Mouse (Mus musculus) CH12.LX (cell line): ENCODE results near the gene Xpo4. TPM values are rescaled to one million over a fixed set of nuclear protein-coding genes. Genes with fewer than 3 reads are reported as not detected.

ENCODE experiments used
- DNase-seq: peaks from one replicate; pipeline ENCODE4 v3.0.0-alpha.2; 2013; ENCODE audit errors: extremely low read depth
- H3K27ac ChIP-seq: 2 replicates; pipeline ENCODE4 v1.5.1; 2012; ENCODE audit warnings: low read depth, mild to moderate bottlenecking, control low read depth, moderate library complexity; ENCODE audit not compliant: insufficient read depth
- H3K27me3 ChIP-seq: replicated peaks from 2 replicates; pipeline ENCODE3; 2012; ENCODE audit warnings: inconsistent platforms
- H3K36me3 ChIP-seq, 2 experiments: replicated peaks in 1 of 2; 2 replicates each; pipeline versions ENCODE3 to v1.6.1; 2012; ENCODE audit warnings: inconsistent platforms in 1 of 2, low read length in 1 of 2, mild to moderate bottlenecking in 1 of 2, mixed read lengths in 1 of 2, moderate library complexity in 1 of 2; ENCODE audit not compliant: control insufficient read depth in 1 of 2, insufficient read depth in 1 of 2
- H3K4me1 ChIP-seq, 2 experiments: 2 replicates each; pipeline ENCODE4 v1.6.1; 2012; ENCODE audit warnings: inconsistent platforms in 1 of 2, moderate library complexity in 1 of 2; ENCODE audit not compliant: insufficient read depth in 2 of 2, control insufficient read depth in 1 of 2
- H3K4me2 ChIP-seq: 2 replicates; pipeline ENCODE4 v1.6.1; 2012; ENCODE audit warnings: low read depth, mild to moderate bottlenecking, control low read depth; ENCODE audit not compliant: poor library complexity, insufficient read depth, severe bottlenecking
- H3K4me3 ChIP-seq, 3 experiments: fragments of 150-350 bp in 1 of 3; sonication (generic) in 1 of 3; replicated peaks in 1 of 3; 2 replicates each; pipeline versions ENCODE3 to v1.5.1; 2011 to 2012; ENCODE audit warnings: low read depth in 2 of 3, low read length in 2 of 3, mild to moderate bottlenecking in 2 of 3, moderate library complexity in 2 of 3, control low read depth in 1 of 3, improper control_type of control experiment in 1 of 3, inconsistent platforms in 1 of 3, mixed read lengths in 1 of 3; ENCODE audit not compliant: poor library complexity in 1 of 3
- H3K79me2 ChIP-seq: replicated peaks from 2 replicates; pipeline ENCODE4 v1.6.1; 2012; ENCODE audit warnings: mild to moderate bottlenecking, moderate library complexity; ENCODE audit not compliant: control insufficient read depth, poor library complexity, insufficient read depth, severe bottlenecking; ENCODE audit errors: extremely low read depth
- H3K9ac ChIP-seq: 2 replicates; pipeline ENCODE4 v1.6.1; 2012; ENCODE audit warnings: low read depth, mild to moderate bottlenecking, control low read depth, moderate library complexity; ENCODE audit not compliant: insufficient read depth
- H3K9me3 ChIP-seq: replicated peaks from 2 replicates; pipeline ENCODE3; 2012; ENCODE audit warnings: low read length, inconsistent platforms, mixed read lengths
- BHLHE40 ChIP-seq: IDR thresholded peaks from 2 replicates; pipeline ENCODE4 v1.6.1; 2011; ENCODE audit warnings: mild to moderate bottlenecking, low read depth, low read length, improper control_type of control experiment
- CHD2 ChIP-seq: IDR thresholded peaks from 2 replicates; pipeline ENCODE4 v1.6.1; 2011; ENCODE audit warnings: low read length, improper control_type of control experiment
- CTCF ChIP-seq, 2 experiments: IDR thresholded peaks in 1 of 2; conservative IDR thresholded peaks in 1 of 2; 2 replicates each; pipeline ENCODE4 v1.5.1; 2011 to 2012; ENCODE audit warnings: low read depth in 2 of 2, low read length in 2 of 2, improper control_type of control experiment in 1 of 2, inconsistent platforms in 1 of 2, mild to moderate bottlenecking in 1 of 2, moderate library complexity in 1 of 2
- EP300 ChIP-seq: IDR thresholded peaks from 2 replicates; pipeline ENCODE4 v1.6.1; 2011; ENCODE audit warnings: low read length, improper control_type of control experiment
- ETS1 ChIP-seq: conservative IDR thresholded peaks from 2 replicates; pipeline ENCODE4 v1.6.1; 2012; ENCODE audit warnings: low read depth, mild to moderate bottlenecking, inconsistent platforms, low read length, improper control_type of control experiment, moderate library complexity
- HCFC1 ChIP-seq: IDR thresholded peaks from 2 replicates; pipeline ENCODE4 v1.6.1; 2012; ENCODE audit warnings: low read depth, mild to moderate bottlenecking, inconsistent platforms, low read length, improper control_type of control experiment
- JUN ChIP-seq: IDR thresholded peaks from 2 replicates; pipeline ENCODE4 v1.6.1; 2011; ENCODE audit warnings: low read depth, mild to moderate bottlenecking, low read length, improper control_type of control experiment, moderate library complexity; ENCODE audit not compliant: insufficient read depth
- KAT2A ChIP-seq: IDR thresholded peaks from 2 replicates; pipeline ENCODE4 v1.6.1; 2012; ENCODE audit warnings: low read length, improper control_type of control experiment, inconsistent platforms; ENCODE audit not compliant: insufficient replicate concordance
- MAX ChIP-seq: IDR thresholded peaks from 2 replicates; pipeline ENCODE4 v1.6.1; 2011; ENCODE audit warnings: low read length, improper control_type of control experiment
- RAD21 ChIP-seq: IDR thresholded peaks from 2 replicates; pipeline ENCODE4 v1.6.1; 2011; ENCODE audit warnings: low read depth, mild to moderate bottlenecking, low read length, improper control_type of control experiment, moderate library complexity
- SMC3 ChIP-seq: IDR thresholded peaks from 2 replicates; pipeline ENCODE4 v1.6.1; 2011; ENCODE audit warnings: low read depth, low read length, improper control_type of control experiment
- TBP ChIP-seq: conservative IDR thresholded peaks from 2 replicates; pipeline ENCODE4 v1.6.1; 2011; ENCODE audit warnings: low read depth, low read length, improper control_type of control experiment
- UBTF ChIP-seq: IDR thresholded peaks from 2 replicates; pipeline ENCODE4 v1.6.1; 2012; ENCODE audit warnings: low read depth, mild to moderate bottlenecking, inconsistent platforms, low read length, improper control_type of control experiment, moderate library complexity
- USF1 ChIP-seq: IDR thresholded peaks from 2 replicates; pipeline ENCODE4 v1.6.1; 2014; ENCODE audit warnings: low read depth, mild to moderate bottlenecking, inconsistent platforms, low read length, improper control_type of control experiment
- ZKSCAN1 ChIP-seq: IDR thresholded peaks from 2 replicates; pipeline ENCODE4 v1.6.1; 2012; ENCODE audit warnings: low read depth, inconsistent platforms, low read length, improper control_type of control experiment, borderline replicate concordance
- dilution Hi-C: fragments of 300-500 bp; cut with MboI; formaldehyde crosslinking; loops from 2 replicates; pipeline ENCODE4 v1.14.3; 2020; ENCODE audit warnings: low sequenced_read_pairs; ENCODE audit not compliant: extremely low pct_unique_long_range_greater_than_20kb, extremely low pct_ligation_motif_present
- in situ Hi-C: fragments of 300-500 bp; cut with MboI; formaldehyde crosslinking; loops from 3 replicates; pipeline ENCODE4 v1.14.3; 2019; ENCODE audit warnings: low sequenced_read_pairs, low pct_ligation_motif_present, low pct_unique_long_range_greater_than_20kb, mixed read lengths
- polyA plus RNA-seq: library from polyadenylated mRNA; unstranded; fragments of >175 nt; gene quantifications from 2 replicates; pipeline ENCODE4 v1.2.1, GENCODE M21; 2012; ENCODE audit warnings: low read depth; ENCODE audit not compliant: insufficient read length
- total RNA-seq, 2 experiments: library from RNA; depleted of rRNA; stranded (reverse); fragments of 300-350 nt in 1 of 2; fragments of >200 nt in 1 of 2; gene quantifications; 2 replicates each; pipeline ENCODE4 v1.2.3; 2012 to 2014

The Xpo4 gene
- total and polyA plus RNA-seq, 3 experiments, result 30.2 to 47.3 (median 43.0) TPM

GRCm38 (mm10) chr14:57622934-57623333 is 42.3 kb downstream of the Xpo4 start:
- Histone ChIP-seq H3K4me2 (no peak overlapping the region), H3K79me2 (no peaks in the 10 kb centered on the region; the same call in 1 of the 2 replicates), H3K4me1 (peaks cover 0 to 18% of the 10 kb centered on the region in 2 experiments; a peak in 2 of 4 replicates), H3K27me3 (no peaks in the 10 kb centered on the region), H3K36me3 (peaks cover 42 to 73% of the 10 kb centered on the region in 2 experiments)
- in situ Hi-C loops, result no loop called here
- DNase-seq, result no peak
- no peak for TF ChIP-seq ZKSCAN1
- no peak for TF ChIP-seq SMC3
- no peak for TF ChIP-seq BHLHE40
- TF ChIP-seq CTCF (conservative IDR thresholded peaks at IDR 0.05 in 1 of 2, IDR thresholded peaks at IDR 0.05 in 1 of 2; ENCODE audit: low read depth in 2 of 2, low read length in 2 of 2), result no peak
- no peak for TF ChIP-seq USF1
- TF ChIP-seq HCFC1, result no peak
- TF ChIP-seq UBTF, result no peak
- no peak for TF ChIP-seq MAX
- no peak for TF ChIP-seq TBP
- TF ChIP-seq, all 38 proteins: peak for 0
- H3K27ac ChIP-seq, result no peak overlapping the region
- no peak overlapping the region for H3K9ac ChIP-seq
- no peak overlapping the region for H3K4me3 ChIP-seq
- dilution Hi-C loops, result no loop called here
- H3K9me3 ChIP-seq, result no peaks in the 10 kb centered on the region

- TF ChIP-seq KAT2A (no peak), EP300 (no peak), RAD21 (no peak), CHD2 (no peak), ETS1 (no peak), JUN (no peak)
- no peak overlapping the region for H3K4me3 ChIP-seq
- no peaks in the 10 kb centered on the region for H3K27me3 ChIP-seq
- peaks cover 0 to 28% of the 10 kb centered on the region in 2 experiments; a peak in 2 of 4 replicates for H3K4me1 ChIP-seq
- no peaks in the 10 kb centered on the region for H3K9me3 ChIP-seq
- no peak overlapping the region for H3K27ac ChIP-seq
- no peaks in the 10 kb centered on the region; the same call in 1 of the 2 replicates for H3K79me2 ChIP-seq
- H3K9ac ChIP-seq, result no peak overlapping the region
- dilution Hi-C loops, result no loop called here
- DNase-seq, result no peak
- no peak overlapping the region for H3K4me2 ChIP-seq
- in situ Hi-C loops, result no loop called here
- peaks cover 35 to 67% of the 10 kb centered on the region in 2 experiments for H3K36me3 ChIP-seq
Measured at GRCm38 (mm10) chr14:57621699-57622098, 43.5 kb downstream of the Xpo4 start.
